23 mouse cellular contexts compared by ENCODE assay signal in the genomic region with DNA sequence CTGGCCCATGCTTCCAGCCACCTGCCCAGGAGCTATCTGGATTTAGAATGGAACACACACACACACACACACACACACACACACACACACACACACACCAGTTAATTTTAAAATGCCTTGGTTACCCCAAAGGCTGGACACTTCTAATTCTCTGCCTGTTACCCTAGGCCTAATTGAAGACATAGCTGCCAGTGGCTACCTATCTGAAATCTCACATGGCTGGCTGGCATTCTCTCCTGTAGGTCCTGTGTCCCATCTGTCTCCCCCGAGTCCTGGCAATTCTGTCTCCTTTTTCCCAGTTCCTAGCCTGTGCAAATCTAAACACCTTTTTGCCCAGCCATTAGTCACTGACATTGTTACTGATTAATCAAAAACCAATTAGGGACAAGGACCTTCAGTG.
DNase-seq lines count a peak whose midpoint lies in the region; ATAC-seq lines count a peak whose summit lies in the region.
"Had no signal": no experiment of that assay in that cellular context is flagged by ENCODE, and none has a peak within 500 bp of the region (broad histone marks: within the 10 kb centered on the region; RNA-seq: fewer than 3 reads in every experiment).

No protein-coding gene starts in this region.

- H3K4me1 ChIP-seq in hindbrain, embryonic 13.5 days (replicated peaks) = no peaks in the 10 kb centered on the region
- H3K4me1 ChIP-seq: embryonic facial prominence, embryonic 13.5 days; heart, embryonic 10.5 days; hindbrain, embryonic 12.5 days; intestine, embryonic 15.5 days had no signal

- H3K27me3 ChIP-seq in hindbrain, embryonic 13.5 days = no peaks in the 10 kb centered on the region
- H3K27me3 ChIP-seq: embryonic facial prominence, embryonic 13.5 days; hindbrain, embryonic 12.5 days; intestine, embryonic 15.5 days had no signal

- H3K9me3 ChIP-seq in hindbrain, embryonic 13.5 days = no peaks in the 10 kb centered on the region
- H3K9me3 ChIP-seq: embryonic facial prominence, embryonic 13.5 days; G1E; heart, embryonic 10.5 days; hindbrain, embryonic 12.5 days; intestine, embryonic 15.5 days had no signal

- peak; percentile 90 for ATAC-seq in cerebellum, adult (ENCODE audit: insufficient number of reproducible peaks, low FRiP score, low TSS enrichment)
- ATAC-seq in hindbrain, embryonic 13.5 days (ENCODE audit: low FRiP score) = no peak
- ATAC-seq: CD4-positive, CD25-positive, alpha-beta regulatory T cell, adult 4 months; forebrain, embryonic 14.5 days; intestine, embryonic 15.5 days had no signal

- no peak overlapping the region for H3K4me2 ChIP-seq in hindbrain, embryonic 13.5 days
- H3K4me2 ChIP-seq: embryonic facial prominence, embryonic 13.5 days; hindbrain, embryonic 12.5 days; intestine, embryonic 15.5 days had no signal

- no peaks in the 10 kb centered on the region for H3K36me3 ChIP-seq in hindbrain, embryonic 13.5 days
- H3K36me3 ChIP-seq: embryonic facial prominence, embryonic 13.5 days; G1E; heart, embryonic 10.5 days; hindbrain, embryonic 12.5 days; intestine, embryonic 15.5 days had no signal

- no peak overlapping the region for H3K4me3 ChIP-seq in hindbrain, embryonic 13.5 days
- H3K4me3 ChIP-seq: embryonic facial prominence, embryonic 13.5 days; gastrocnemius, adult 2 months; heart, embryonic 10.5 days; hindbrain, embryonic 12.5 days; intestine, embryonic 15.5 days had no signal

- no peak for DNase-seq in cerebellum, postnatal 4 days (ENCODE audit: low spot score in 2 of 2)
- DNase-seq in cerebellum, adult 11-12 months = peak; percentile 56
- peak; percentile 66 for DNase-seq in cerebellum, adult 9-10 months
- DNase-seq in cerebellum, postnatal 25 days = peak; percentile 56 to 68
- no peak for DNase-seq in layer of hippocampus, adult 18-20 months (ENCODE audit: low spot score in 2 of 2)
- no peak for DNase-seq in thymus, postnatal 25 days
- DNase-seq: adrenal gland, postnatal 10 days; B cell, adult 2 months; gastrocnemius, adult 2 months; gastrocnemius, postnatal 25 days; heart, adult 18-20 months; heart, postnatal 10 days; heart, postnatal 4 days; kidney, adult 8-10 months had no signal

- no peak overlapping the region for H3K9ac ChIP-seq in hindbrain, embryonic 13.5 days
- H3K9ac ChIP-seq: embryonic facial prominence, embryonic 13.5 days; hindbrain, embryonic 12.5 days; intestine, embryonic 15.5 days had no signal

- WGBS in hindbrain, embryonic 13.5 days = 81% methylated on average over 1 of the region's 1 CpGs

- H3K27ac ChIP-seq in hindbrain, embryonic 13.5 days = no peak overlapping the region
- H3K27ac ChIP-seq: embryonic facial prominence, embryonic 13.5 days; gastrocnemius, adult 2 months; heart, embryonic 10.5 days; hindbrain, embryonic 12.5 days; intestine, embryonic 15.5 days had no signal

Comparison
In these comparisons a context has a peak if more than half of its experiments do, and no peak if none do; other contexts are left out.
1. DNase-seq: peak in cerebellum, adult 11-12 months (single experiment), cerebellum, adult 9-10 months (single experiment) and cerebellum, postnatal 25 days (2 of 2); none in cerebellum, postnatal 4 days (0 of 2), layer of hippocampus, adult 18-20 months (0 of 2) and thymus, postnatal 25 days (single experiment).